Mouse (Mus musculus): ENCODE measurements at regions not wholly inside any gene's neighbourhood (a gene's known extent, or its start where the extent isn't known, plus 50 kb on each side); places are given as distances from the start of the nearest gene placed in this dataset.

GRCm38 (mm10) chr12:32307280-32308006, 71.1 kb upstream of the Ccdc71l start:
- H3K4me1 ChIP-seq (replicated peaks), result no peaks in the 10 kb centered on the region; the same call in 1 of the 2 replicates
- H3K4me3 ChIP-seq, result no peak overlapping the region
- no peaks in the 10 kb centered on the region for H3K27me3 ChIP-seq (ENCODE audit: insufficient read depth, poor library complexity, severe bottlenecking)
- WGBS, result 56% methylated on average over 9 of the region's 9 CpGs
- no peak overlapping the region for H3K27ac ChIP-seq
- no peak for DNase-seq (ENCODE audit: low spot score)
- H3K36me3 ChIP-seq, result no peaks in the 10 kb centered on the region
- no peaks in the 10 kb centered on the region for H3K9me3 ChIP-seq

GRCm38 (mm10) chr12:32315099-32315783, 63.3 kb upstream of the Ccdc71l start:
- 90% methylated on average over 1 of the region's 1 CpGs for WGBS
- no peak for DNase-seq (ENCODE audit: low spot score)
- Histone ChIP-seq H3K36me3 (no peaks in the 10 kb centered on the region), H3K27ac (no peak overlapping the region), H3K4me1 (replicated peaks) (no peaks in the 10 kb centered on the region), H3K27me3 (ENCODE audit: insufficient read depth, poor library complexity, severe bottlenecking) (no peaks in the 10 kb centered on the region), H3K9me3 (no peaks in the 10 kb centered on the region), H3K4me3 (no peak overlapping the region)
